Mouse (Mus musculus) myocyte (in vitro differentiated cells): ENCODE results near the gene Tmem59l. TPM values are rescaled to one million over a fixed set of nuclear protein-coding genes. Genes with fewer than 3 reads are reported as not detected.
A peak's percentile ranks its signal among the peaks of the same experiment; 100 is the strongest.

ENCODE experiments used
- H3K27me3 ChIP-seq: one replicate; pipeline ENCODE4 v1.6.1; 2011; ENCODE audit not compliant: control insufficient read depth, insufficient read depth, insufficient read length
- H3K36me3 ChIP-seq: one replicate; pipeline ENCODE4 v1.6.1; 2011; ENCODE audit not compliant: control insufficient read depth, insufficient read depth
- H3K4me2 ChIP-seq: one replicate; pipeline ENCODE4 v1.6.1; 2011; ENCODE audit warnings: low read depth, control low read depth
- H3K4me3 ChIP-seq: one replicate; pipeline ENCODE4 v1.5.1; 2011; ENCODE audit warnings: mild to moderate bottlenecking, control low read depth, moderate library complexity
- H3K79me2 ChIP-seq: one replicate; pipeline ENCODE4 v1.6.1; 2011; ENCODE audit not compliant: control insufficient read depth, insufficient read depth
- H3ac ChIP-seq: one replicate; pipeline ENCODE4 v1.6.1; 2011; ENCODE audit not compliant: control insufficient read depth, insufficient read length
- CEBPB ChIP-seq: IDR thresholded peaks from 2 replicates; pipeline ENCODE4 v1.6.1; 2011; ENCODE audit warnings: mild to moderate bottlenecking, moderate library complexity; ENCODE audit not compliant: poor library complexity, insufficient read depth, severe bottlenecking
- E2F4 ChIP-seq: IDR thresholded peaks from one replicate; pipeline ENCODE4 v1.6.1; 2011; ENCODE audit warnings: mild to moderate bottlenecking, control low read depth, moderate library complexity; ENCODE audit not compliant: insufficient read depth
- MAX ChIP-seq: IDR thresholded peaks from one replicate; pipeline ENCODE4 v1.6.1; 2011; ENCODE audit warnings: low read depth, mild to moderate bottlenecking, control low read depth
- MYOD1 ChIP-seq, 3 experiments: IDR thresholded peaks; one replicate each; pipeline ENCODE4 v1.6.1; 2011; ENCODE audit warnings: control low read depth in 2 of 3, low read depth in 2 of 3, mild to moderate bottlenecking in 2 of 3, moderate library complexity in 1 of 3; ENCODE audit not compliant: insufficient read length in 2 of 3, control insufficient read depth in 1 of 3
- MYOG ChIP-seq, 3 experiments: IDR thresholded peaks; one replicate each; pipeline ENCODE4 v1.6.1; 2011; ENCODE audit warnings: control low read depth in 2 of 3, low read depth in 2 of 3, mild to moderate bottlenecking in 2 of 3; ENCODE audit not compliant: insufficient read length in 2 of 3, control insufficient read depth in 1 of 3, insufficient read depth in 1 of 3
- POLR2A ChIP-seq: IDR thresholded peaks from one replicate; pipeline ENCODE4 v1.6.1; 2011; ENCODE audit warnings: low read depth, mild to moderate bottlenecking, control low read depth, moderate library complexity; ENCODE audit not compliant: insufficient read length
- POLR2AphosphoS2 ChIP-seq: IDR thresholded peaks from one replicate; pipeline ENCODE4 v1.6.1; 2011; ENCODE audit warnings: low read depth, control low read depth; ENCODE audit not compliant: insufficient read length
- REST ChIP-seq: IDR thresholded peaks from one replicate; pipeline ENCODE4 v1.6.1; 2011; ENCODE audit warnings: mild to moderate bottlenecking, control low read depth, moderate library complexity; ENCODE audit not compliant: insufficient read depth, insufficient read length
- SRF ChIP-seq: IDR thresholded peaks from one replicate; pipeline ENCODE4 v1.6.1; 2011; ENCODE audit warnings: low read depth; ENCODE audit not compliant: control insufficient read depth, insufficient read length
- TCF12 ChIP-seq: IDR thresholded peaks from one replicate; pipeline ENCODE4 v1.6.1; 2011; ENCODE audit warnings: mild to moderate bottlenecking, control low read depth; ENCODE audit not compliant: poor library complexity, insufficient read depth, severe bottlenecking
- TCF3 ChIP-seq: IDR thresholded peaks from one replicate; pipeline ENCODE4 v1.6.1; 2011; ENCODE audit warnings: low read depth, control low read depth; ENCODE audit not compliant: insufficient read length
- USF1 ChIP-seq: IDR thresholded peaks from one replicate; pipeline ENCODE4 v1.6.1; 2011; ENCODE audit warnings: low read depth, mild to moderate bottlenecking, control low read depth, moderate library complexity
- polyA plus RNA-seq: library from polyadenylated mRNA; unstranded; fragments of >200 nt; fragmentation: generic; extraction: Trizol; gene quantifications from one replicate; pipeline ENCODE4 v1.2.1, GENCODE M21; 2012; ENCODE audit warnings: missing spikeins

Gene Tmem59l
- polyA plus RNA-seq, 1 experiment = 0.04 TPM

GRCm38 (mm10) chr8:70476333-70477268, 10.6 kb downstream of the Tmem59l start, which contains the start of gene Klhl26:
Klhl26 (minus strand) TSS chr8:70476968.
- Histone ChIP-seq H3K4me2 (peak within 1 kb of the TSS; percentile 94), H3K36me3 (peaks cover 3% of the 10 kb centered on the region), H3ac (peak within 1 kb of the TSS; percentile 28), H3K27me3 (no peaks in the 10 kb centered on the region), H3K79me2 (peaks cover 50% of the 10 kb centered on the region), H3K4me3 (peak within 1 kb of the TSS; percentile 65)
- TF ChIP-seq POLR2A (peak; percentile 62), POLR2AphosphoS2 (peak; percentile 61), TCF3 (no peak), CEBPB (no peak)

DNA sequence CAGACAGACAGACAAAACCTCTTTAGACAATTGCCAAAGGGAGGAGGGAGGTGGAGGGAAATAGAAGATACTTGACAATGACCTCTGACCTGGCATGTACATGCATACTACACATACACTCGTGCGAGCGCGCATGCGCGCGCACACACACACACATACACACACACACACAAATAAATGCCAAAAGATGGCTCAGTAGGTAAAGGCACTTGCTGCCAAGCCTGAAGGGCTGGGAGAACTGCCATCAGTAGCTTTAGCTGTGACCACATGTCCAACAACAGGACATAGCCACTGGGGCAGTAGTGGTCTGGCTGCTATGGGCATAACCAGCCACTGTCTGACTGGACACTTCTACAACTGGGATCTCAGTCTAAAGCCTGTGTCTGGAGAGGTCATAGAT, 15.3 kb downstream of the Tmem59l start:
- Histone ChIP-seq H3K4me2 (no peak overlapping the region), H3ac (no peak overlapping the region), H3K79me2 (peaks cover 87% of the 10 kb centered on the region), H3K27me3 (no peaks in the 10 kb centered on the region), H3K4me3 (no peak overlapping the region), H3K36me3 (peaks cover 4% of the 10 kb centered on the region)
- TF ChIP-seq MYOG (IDR thresholded peaks at IDR 0.05; ENCODE audit: control insufficient read depth in 1 of 3, insufficient read depth in 1 of 3, insufficient read length in 2 of 3, low read depth in 2 of 3) = no peak
- no peak for TF ChIP-seq MYOD1 (IDR thresholded peaks at IDR 0.05; ENCODE audit: control insufficient read depth in 1 of 3, insufficient read length in 2 of 3, low read depth in 2 of 3)
- no peak for TF ChIP-seq CEBPB
- TF ChIP-seq POLR2AphosphoS2 = no peak
- no peak for TF ChIP-seq USF1
- no peak for TF ChIP-seq REST

DNA sequence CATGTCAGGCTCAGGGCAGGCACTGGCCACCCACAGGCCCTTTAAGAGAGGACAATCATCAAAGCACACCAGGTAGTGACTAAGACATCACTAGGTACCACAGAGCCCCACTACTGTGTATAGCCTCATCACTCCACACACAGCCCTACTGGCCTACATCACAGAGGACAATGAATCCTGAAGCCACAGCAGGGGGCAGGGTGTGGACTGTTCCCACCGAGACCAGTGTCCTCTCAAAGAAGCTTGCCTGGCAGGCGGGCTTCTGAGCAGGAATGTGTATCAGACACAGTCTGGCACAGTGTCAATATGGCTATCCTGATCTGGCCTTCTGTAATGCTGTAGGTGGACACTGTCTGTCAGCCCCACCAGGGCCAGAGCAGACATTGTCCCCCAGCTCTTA, 17.2 kb downstream of the Tmem59l start:
- Histone ChIP-seq H3K4me3 (no peak overlapping the region), H3K4me2 (no peak overlapping the region), H3ac (no peak overlapping the region), H3K27me3 (no peaks in the 10 kb centered on the region), H3K79me2 (peaks cover 81% of the 10 kb centered on the region), H3K36me3 (peaks cover 4% of the 10 kb centered on the region)
- no peak for TF ChIP-seq MYOD1 (IDR thresholded peaks at IDR 0.05; ENCODE audit: control insufficient read depth in 1 of 3, insufficient read length in 2 of 3, low read depth in 2 of 3)
- no peak for TF ChIP-seq MYOG (IDR thresholded peaks at IDR 0.05; ENCODE audit: control insufficient read depth in 1 of 3, insufficient read depth in 1 of 3, insufficient read length in 2 of 3, low read depth in 2 of 3)
- TF ChIP-seq MAX = no peak
- TF ChIP-seq E2F4 = no peak
- no peak for TF ChIP-seq REST
- TF ChIP-seq POLR2AphosphoS2 = no peak
- TF ChIP-seq TCF12 = no peak
- no peak for TF ChIP-seq TCF3
- TF ChIP-seq POLR2A = no peak
- TF ChIP-seq USF1 = no peak
- TF ChIP-seq CEBPB = no peak

DNA sequence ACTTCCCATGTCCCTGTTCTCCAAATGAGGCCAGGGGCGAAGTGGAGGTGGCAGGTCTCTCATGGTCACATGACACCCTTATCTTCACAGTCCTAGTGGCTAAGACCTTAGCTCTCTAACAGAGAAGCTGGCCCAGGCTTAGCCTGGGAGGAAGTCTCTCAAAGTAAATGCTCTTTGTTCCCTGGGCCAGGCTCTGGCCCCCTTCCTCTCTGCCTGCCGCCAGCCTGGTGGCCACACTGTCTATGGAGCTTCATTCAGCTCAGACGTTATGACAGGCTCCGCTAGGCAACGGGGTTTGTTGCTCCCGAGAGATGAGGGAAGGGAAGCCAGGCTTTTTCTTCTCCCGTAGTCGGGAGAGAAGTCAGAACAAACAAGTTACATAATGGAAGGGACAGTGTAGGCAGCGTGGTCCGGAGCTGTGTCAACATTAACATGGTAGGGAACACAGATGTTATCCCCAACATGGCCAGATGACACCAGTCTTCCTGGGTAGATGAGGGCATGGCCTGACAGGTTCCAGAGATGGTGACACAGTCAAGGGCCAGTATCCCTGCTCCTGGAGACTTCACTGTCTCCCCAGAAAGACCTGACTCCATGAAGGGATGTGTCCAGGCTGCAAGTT, 17.8 kb downstream of the Tmem59l start:
- peaks cover 81% of the 10 kb centered on the region for H3K79me2 ChIP-seq
- no peak overlapping the region for H3ac ChIP-seq
- TF ChIP-seq POLR2A (no peak), REST (no peak), USF1 (peak; percentile 16), SRF (no peak)
- no peaks in the 10 kb centered on the region for H3K27me3 ChIP-seq
- H3K4me3 ChIP-seq = no peak overlapping the region
- H3K4me2 ChIP-seq = no peak overlapping the region
- H3K36me3 ChIP-seq = peaks cover 4% of the 10 kb centered on the region

DNA sequence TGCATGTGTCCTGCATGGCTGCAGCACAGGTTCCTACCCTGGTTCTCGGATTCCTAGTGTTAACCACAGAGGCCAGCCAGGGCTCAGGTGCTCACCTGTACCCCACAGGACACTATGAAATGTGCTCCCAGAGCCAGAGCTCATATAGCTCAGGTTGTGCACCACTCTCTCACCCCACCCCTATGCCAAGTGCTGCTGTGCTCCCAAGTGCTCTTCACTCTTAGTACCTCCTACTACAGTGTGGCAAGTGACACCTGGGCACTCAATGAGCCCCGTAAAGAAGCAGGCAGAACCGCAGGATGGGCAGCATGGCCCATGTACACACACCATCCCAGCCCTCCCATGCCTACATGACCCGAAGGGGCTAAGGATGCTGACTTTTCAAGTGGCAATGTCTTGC, 18.4 kb downstream of the Tmem59l start:
- Histone ChIP-seq H3K4me3 (no peak overlapping the region), H3K79me2 (peaks cover 80% of the 10 kb centered on the region), H3K27me3 (no peaks in the 10 kb centered on the region), H3K36me3 (peaks cover 4% of the 10 kb centered on the region), H3ac (no peak overlapping the region), H3K4me2 (no peak overlapping the region)
- no peak for TF ChIP-seq CEBPB
- no peak for TF ChIP-seq TCF3
